Mouse (Mus musculus) left cerebral cortex, adult 2 months (tissue): ENCODE measurements at regions not wholly inside any gene's neighbourhood (a gene's known extent, or its start where the extent isn't known, plus 50 kb on each side); places are given as distances from the start of the nearest gene placed in this dataset.
A peak's percentile ranks its signal among the peaks of the same experiment; 100 is the strongest.

Experiments used
- DNase-seq, 2 experiments: peaks; one replicate each; pipeline ENCODE4 v3.0.0; 2021 to 2022; ENCODE audit warnings: low spot score in 2 of 2, mixed read lengths in 1 of 2; ENCODE audit errors: extremely low spot score in 1 of 2
- H3K27ac ChIP-seq: fragments of 200-600 bp; 2 replicates; pipeline ENCODE4 v1.8.1; 2022
- H3K4me3 ChIP-seq: fragments of 200-600 bp; 2 replicates; pipeline ENCODE4 v1.8.1; 2022
- CTCF ChIP-seq: fragments of 200-600 bp; IDR thresholded peaks from 2 replicates; pipeline ENCODE4 v1.8.1; 2022; ENCODE audit warnings: antibody characterized with exemption, mild to moderate bottlenecking, moderate library complexity
- intact Hi-C: fragments of 180-260 bp; cut with DNase I; formaldehyde crosslinking; loops from one replicate; pipeline ENCODE4 v1.15.1; 2025

GRCm38 (mm10) chr9:5752686-5753301 is 407.6 kb downstream of the Casp12 start:
- Histone ChIP-seq H3K27ac (no peak overlapping the region), H3K4me3 (no peak overlapping the region)
- DNase-seq: no peak
- no peak for TF ChIP-seq CTCF
- intact Hi-C loops: no loop called here

GRCm38 (mm10) chr9:5753785-5754184 is 408.6 kb downstream of the Casp12 start:
- H3K27ac ChIP-seq: no peak overlapping the region
- intact Hi-C loops: no loop called here
- no peak overlapping the region for H3K4me3 ChIP-seq
- no peak for DNase-seq
- no peak for TF ChIP-seq CTCF

- intact Hi-C loops: no loop called here
- Histone ChIP-seq H3K4me3 (no peak overlapping the region), H3K27ac (no peak overlapping the region)
- no peak for DNase-seq
- TF ChIP-seq CTCF: no peak
Measured at GRCm38 (mm10) chr9:5761215-5761614, 407.2 kb upstream of the Pdgfd start.

GRCm38 (mm10) chr9:5769927-5770326 is 398.5 kb upstream of the Pdgfd start:
- peak overlapping the region; percentile 47 for H3K27ac ChIP-seq
- H3K4me3 ChIP-seq: no peak overlapping the region
- intact Hi-C loops: no loop called here
- no peak for TF ChIP-seq CTCF
- no peak for DNase-seq

GRCm38 (mm10) chr9:5771158-5771557 is 397.2 kb upstream of the Pdgfd start:
- intact Hi-C loops: no loop called here
- DNase-seq: no peak
- TF ChIP-seq CTCF: no peak
- H3K4me3 ChIP-seq: no peak overlapping the region
- H3K27ac ChIP-seq: no peak overlapping the region
